Mouse (Mus musculus): ENCODE results near the gene Tmub1. TPM values are rescaled to one million over a fixed set of nuclear protein-coding genes. Genes with fewer than 3 reads are reported as not detected.

The Tmub1 gene
- total and polyA plus RNA-seq, 2 experiments from 2014 or later = 16.5 to 36.7 TPM

DNA sequence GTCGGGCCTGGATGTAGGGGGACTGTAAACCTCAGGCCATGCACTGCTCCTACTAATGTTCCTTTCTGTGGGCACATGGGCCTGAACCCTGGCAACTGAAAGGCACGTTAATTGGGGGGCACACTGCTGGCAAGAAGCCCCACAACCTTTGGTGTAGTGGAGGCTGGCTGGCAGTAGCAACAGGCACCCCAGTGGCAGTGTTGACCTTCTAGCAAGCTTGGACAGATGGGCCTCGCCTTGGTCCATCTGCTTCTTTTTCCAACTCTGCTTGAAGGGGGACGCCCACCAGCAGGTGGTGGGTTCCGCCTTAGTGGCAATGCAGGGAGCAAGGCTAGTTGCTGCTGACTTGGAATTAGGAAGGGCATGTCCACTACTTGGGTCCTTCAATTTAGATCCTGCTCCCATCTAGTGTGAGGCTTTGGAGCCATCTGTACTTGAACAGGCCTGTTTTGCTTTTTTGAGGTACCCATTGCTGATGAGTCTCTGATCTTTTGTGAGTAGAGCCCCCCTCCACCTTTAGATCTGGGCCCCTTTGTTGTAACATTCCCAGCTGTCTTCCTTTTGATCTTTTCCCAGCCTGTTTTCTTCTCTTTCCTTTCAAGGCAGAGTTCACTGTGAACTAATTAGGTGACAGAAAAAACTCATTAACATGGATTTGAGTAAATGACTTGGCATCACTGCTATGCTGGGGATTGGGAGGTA is 5.8 kb upstream of the Tmub1 start:
- 38% methylated on average over 5 of the region's 5 CpGs for WGBS

DNA sequence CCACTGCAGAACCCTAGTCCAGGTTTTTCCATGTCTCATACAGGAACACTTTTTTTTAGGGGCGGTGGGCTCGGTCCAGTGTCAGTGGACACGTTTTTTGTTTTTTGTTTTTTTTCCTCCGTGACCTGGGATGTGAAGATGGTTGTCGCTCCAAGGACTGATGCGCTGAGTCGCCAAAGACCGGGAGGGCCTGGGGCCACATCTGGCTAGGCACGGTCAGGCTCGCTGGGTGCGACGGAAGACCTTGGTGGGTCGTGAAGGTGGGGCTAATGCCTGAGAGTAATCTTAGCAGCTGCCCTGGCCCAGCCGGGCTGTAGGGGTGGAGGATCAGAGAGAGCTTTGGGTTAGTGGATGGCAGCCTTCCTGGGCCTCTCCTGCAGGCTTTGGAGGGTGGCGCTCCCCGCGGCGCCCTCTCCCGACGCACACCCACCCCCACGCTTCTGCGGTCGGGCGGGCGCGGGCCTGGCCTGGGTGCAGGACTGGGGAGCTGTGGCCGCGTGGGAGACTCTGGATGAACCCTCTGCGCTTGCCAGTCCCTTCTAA is 5.1 kb upstream of the Tmub1 start:
- peak overlapping the region; percentile 89 for H3K27ac ChIP-seq (ENCODE audit: low read depth)
- DNase-seq (ENCODE audit: low spot score) (no peak), ATAC-seq (ENCODE audit: insufficient read depth, low read depth) (no peak)
- TF ChIP-seq CTCF (IDR thresholded peaks at IDR 0.05; ENCODE audit: low read depth) = no peak
- no peaks in the 10 kb centered on the region for H3K27me3 ChIP-seq (ENCODE audit: control insufficient read depth, insufficient read depth, low read length)
- H3K4me1 ChIP-seq (ENCODE audit: control insufficient read depth, insufficient read depth) = peaks cover 18% of the 10 kb centered on the region
- peak overlapping the region; percentile 99 for H3K4me2 ChIP-seq (ENCODE audit: low read depth, low read length)
- no peaks in the 10 kb centered on the region for H3K9me3 ChIP-seq (replicated peaks; ENCODE audit: control insufficient read depth, low read length)
- peak overlapping the region; percentile 81 for H3K4me3 ChIP-seq (ENCODE audit: low read depth, low read length)
- WGBS = under 1% methylated on average over 28 of the region's 29 CpGs
- peak overlapping the region; percentile 81 for H3K9ac ChIP-seq (replicated peaks; ENCODE audit: low read depth, low read length)
- H3K36me3 ChIP-seq (replicated peaks; ENCODE audit: control insufficient read depth, insufficient read depth, low read length) = 0 out of 2 replicates have a peak, but pooled peaks cover 1% of the 10 kb centered on the region

More for the DNA sequence above, 5.8 kb upstream of the Tmub1 start:
- peaks cover 15% of the 10 kb centered on the region for H3K4me1 ChIP-seq (ENCODE audit: control insufficient read depth, insufficient read depth)
- TF ChIP-seq CTCF (IDR thresholded peaks at IDR 0.05; ENCODE audit: low read depth) = no peak
- TF ChIP-seq EP300 (IDR thresholded peaks at IDR 0.05; ENCODE audit: low read depth) = no peak
- no peaks in the 10 kb centered on the region for H3K27me3 ChIP-seq (ENCODE audit: control insufficient read depth, insufficient read depth, low read length)
- ATAC-seq (ENCODE audit: insufficient read depth, low read depth) = no peak
- H3K27ac ChIP-seq (ENCODE audit: low read depth) = peak overlapping the region; percentile 89; the same call in 1 of the 2 replicates
- H3K36me3 ChIP-seq (replicated peaks; ENCODE audit: control insufficient read depth, insufficient read depth, low read length) = 0 out of 2 replicates have a peak, but pooled peaks cover 5% of the 10 kb centered on the region
- no peak for DNase-seq (ENCODE audit: low spot score)
- H3K9me3 ChIP-seq (replicated peaks; ENCODE audit: control insufficient read depth, low read length) = no peaks in the 10 kb centered on the region
- peak overlapping the region; percentile 99 for H3K4me2 ChIP-seq (ENCODE audit: low read depth, low read length)
- H3K9ac ChIP-seq (replicated peaks; ENCODE audit: low read depth, low read length) = peak overlapping the region; percentile 81
- peak overlapping the region; percentile 81 for H3K4me3 ChIP-seq (ENCODE audit: low read depth, low read length)

GRCm38 (mm10) chr5:24452030-24452690 is 4.5 kb upstream of the Tmub1 start, which contains the start of gene Agap3:
Gene Agap3 (plus strand): TSS chr5:24452177.
- under 1% methylated on average over 37 of the region's 85 CpGs for WGBS
- H3K4me2 ChIP-seq (ENCODE audit: low read depth, low read length) = peak within 1 kb of the TSS; percentile 99
- no peaks in the 10 kb centered on the region for H3K36me3 ChIP-seq (replicated peaks; ENCODE audit: control insufficient read depth, insufficient read depth, low read length)
- no peak for ATAC-seq (ENCODE audit: insufficient read depth, low read depth)
- peaks cover 18% of the 10 kb centered on the region for H3K4me1 ChIP-seq (ENCODE audit: control insufficient read depth, insufficient read depth)
- no peak for DNase-seq (ENCODE audit: low spot score)
- H3K27ac ChIP-seq (ENCODE audit: low read depth) = peak within 1 kb of the TSS; percentile 89
- H3K27me3 ChIP-seq (ENCODE audit: control insufficient read depth, insufficient read depth, low read length) = no peaks in the 10 kb centered on the region
- TF ChIP-seq CTCF (IDR thresholded peaks at IDR 0.05; ENCODE audit: low read depth) (no peak), EP300 (IDR thresholded peaks at IDR 0.05; ENCODE audit: low read depth) (no peak)
- no peaks in the 10 kb centered on the region for H3K9me3 ChIP-seq (replicated peaks; ENCODE audit: control insufficient read depth, low read length)
- peak within 1 kb of the TSS; percentile 81 for H3K9ac ChIP-seq (replicated peaks; ENCODE audit: low read depth, low read length)
- H3K4me3 ChIP-seq (ENCODE audit: low read depth, low read length) = peak within 1 kb of the TSS; percentile 81

GRCm38 (mm10) chr5:24451264-24452029 is 3.8 kb upstream of the Tmub1 start:
- Histone ChIP-seq H3K9ac (replicated peaks; ENCODE audit: low read depth, low read length) (peak overlapping the region; percentile 81), H3K4me2 (ENCODE audit: low read depth, low read length) (peak overlapping the region; percentile 99), H3K4me3 (ENCODE audit: low read depth, low read length) (peak overlapping the region; percentile 81), H3K9me3 (replicated peaks; ENCODE audit: control insufficient read depth, low read length) (no peaks in the 10 kb centered on the region), H3K27me3 (ENCODE audit: control insufficient read depth, insufficient read depth, low read length) (no peaks in the 10 kb centered on the region), H3K4me1 (ENCODE audit: control insufficient read depth, insufficient read depth) (peaks cover 18% of the 10 kb centered on the region), H3K36me3 (replicated peaks; ENCODE audit: control insufficient read depth, insufficient read depth, low read length) (no peaks in the 10 kb centered on the region), H3K27ac (ENCODE audit: low read depth) (peak overlapping the region; percentile 89)
- WGBS = 2% methylated on average over 32 of the region's 66 CpGs
- ATAC-seq (ENCODE audit: insufficient read depth, low read depth) (peak; percentile 79), DNase-seq (ENCODE audit: low spot score) (peak; percentile 87)
- TF ChIP-seq EP300 (IDR thresholded peaks at IDR 0.05; ENCODE audit: low read depth) = no peak
- no peak for TF ChIP-seq CTCF (IDR thresholded peaks at IDR 0.05; ENCODE audit: low read depth)

- H3K36me3 ChIP-seq (replicated peaks; ENCODE audit: control insufficient read depth, insufficient read depth, low read length) = peaks cover 10% of the 10 kb centered on the region
- no peaks in the 10 kb centered on the region for H3K9me3 ChIP-seq (replicated peaks; ENCODE audit: control insufficient read depth, low read length)
- no peak overlapping the region for H3K9ac ChIP-seq (replicated peaks; ENCODE audit: low read depth, low read length)
- H3K27me3 ChIP-seq (ENCODE audit: control insufficient read depth, insufficient read depth, low read length) = no peaks in the 10 kb centered on the region
- WGBS = 89% methylated on average over 7 of the region's 7 CpGs
- TF ChIP-seq EP300 (IDR thresholded peaks at IDR 0.05; ENCODE audit: low read depth) (no peak), CTCF (IDR thresholded peaks at IDR 0.05; ENCODE audit: low read depth) (no peak)
- peaks cover 18% of the 10 kb centered on the region for H3K4me1 ChIP-seq (ENCODE audit: control insufficient read depth, insufficient read depth)
- ATAC-seq (ENCODE audit: insufficient read depth, low read depth) = no peak
- H3K4me2 ChIP-seq (ENCODE audit: low read depth, low read length) = no peak overlapping the region
- H3K27ac ChIP-seq (ENCODE audit: low read depth) = no peak overlapping the region
- H3K4me3 ChIP-seq (ENCODE audit: low read depth, low read length) = no peak overlapping the region
- no peak for DNase-seq (ENCODE audit: low spot score)
Measured at GRCm38 (mm10) chr5:24446630-24447029, 1.0 kb downstream of the Tmub1 start.
